Mouse (Mus musculus): ENCODE measurements at regions not wholly inside any gene's neighbourhood (a gene's known extent, or its start where the extent isn't known, plus 50 kb on each side); places are given as distances from the start of the nearest gene placed in this dataset.
"Not testable (repeated sequence)": the region's sequence is repeated elsewhere in the genome, so short reads cannot be mapped to it uniquely, and the experiment has no call there.

- ATAC-seq (ENCODE audit: low read depth) (no peak), DNase-seq (ENCODE audit: low spot score) (no peak)
- Histone ChIP-seq H3K9ac (ENCODE audit: low read depth, low read length) (no peak overlapping the region), H3K4me3 (ENCODE audit: low read depth, low read length) (no peak overlapping the region), H3K36me3 (ENCODE audit: control insufficient read depth, insufficient read depth, low read length) (no peaks in the 10 kb centered on the region), H3K4me1 (ENCODE audit: control insufficient read depth, insufficient read depth, low read length) (no peaks in the 10 kb centered on the region), H3K27me3 (replicated peaks; ENCODE audit: control insufficient read depth, insufficient read depth, low read length) (no peaks in the 10 kb centered on the region), H3K27ac (replicated peaks; ENCODE audit: low read depth, low read length) (no peak overlapping the region), H3K4me2 (ENCODE audit: low read depth, low read length) (no peak overlapping the region), H3K9me3 (ENCODE audit: control insufficient read depth, low read length) (no peaks in the 10 kb centered on the region)
- WGBS, result 50% methylated on average over 1 of the region's 1 CpGs
Observed at GRCm38 (mm10) chr9:78795801-78796200, 180.5 kb downstream of the Cd109 start.

- no peak overlapping the region for H3K4me3 ChIP-seq (ENCODE audit: low read depth, low read length)
- DNase-seq (ENCODE audit: low spot score) (no peak), ATAC-seq (ENCODE audit: low read depth) (no peak)
- no peak overlapping the region for H3K27ac ChIP-seq (replicated peaks; ENCODE audit: low read depth, low read length)
- H3K27me3 ChIP-seq (replicated peaks; ENCODE audit: control insufficient read depth, insufficient read depth, low read length), result no peaks in the 10 kb centered on the region
- H3K4me2 ChIP-seq (ENCODE audit: low read depth, low read length), result no peak overlapping the region
- no peaks in the 10 kb centered on the region for H3K36me3 ChIP-seq (ENCODE audit: control insufficient read depth, insufficient read depth, low read length)
- H3K9ac ChIP-seq (ENCODE audit: low read depth, low read length), result no peak overlapping the region
- no peaks in the 10 kb centered on the region for H3K9me3 ChIP-seq (ENCODE audit: control insufficient read depth, low read length)
- 65% methylated on average over 4 of the region's 4 CpGs for WGBS
- no peaks in the 10 kb centered on the region for H3K4me1 ChIP-seq (ENCODE audit: control insufficient read depth, insufficient read depth, low read length)
Observed at GRCm38 (mm10) chr9:78817221-78817620, 201.9 kb downstream of the Cd109 start.

DNA sequence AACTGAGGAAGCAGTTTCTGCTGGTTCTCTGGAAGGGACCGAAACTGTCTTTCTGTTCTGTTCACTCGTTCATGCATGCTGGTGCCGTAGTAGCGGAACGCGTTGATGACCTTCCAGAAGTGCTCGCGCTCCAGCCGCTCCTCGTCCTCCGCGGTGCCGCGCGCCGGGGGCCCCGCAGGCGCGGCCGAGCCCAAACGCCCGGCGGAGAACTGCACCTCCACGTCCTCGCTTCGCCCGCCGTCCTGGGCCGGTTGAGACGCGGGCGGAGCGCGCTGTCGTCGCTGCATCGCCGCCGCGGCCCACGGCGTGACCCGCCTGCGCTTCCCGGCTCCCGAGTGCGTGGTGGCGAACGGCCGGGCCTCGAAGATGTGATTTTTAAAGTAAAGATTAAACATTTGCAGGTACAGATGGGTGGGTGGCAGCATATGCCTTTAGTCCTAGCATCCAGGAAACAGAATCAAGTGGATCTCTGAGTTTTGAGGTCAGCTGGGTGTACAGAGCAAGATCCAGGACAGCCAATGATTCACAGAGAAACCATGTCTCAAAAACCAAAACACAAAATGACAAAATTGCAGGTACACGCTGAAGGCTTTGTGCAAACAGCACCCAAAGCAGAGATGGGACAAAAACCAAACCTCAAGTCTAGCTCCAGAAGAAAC is 206.3 kb downstream of the Cd109 start:
- not testable (repeated sequence) for DNase-seq (ENCODE audit: low spot score); H3K27ac ChIP-seq (replicated peaks; ENCODE audit: low read depth, low read length); H3K27me3 ChIP-seq (replicated peaks; ENCODE audit: control insufficient read depth, insufficient read depth, low read length); H3K9me3 ChIP-seq (ENCODE audit: control insufficient read depth, low read length); H3K4me1 ChIP-seq (ENCODE audit: control insufficient read depth, insufficient read depth, low read length); H3K36me3 ChIP-seq (ENCODE audit: control insufficient read depth, insufficient read depth, low read length)
- WGBS, result 14% methylated on average over 26 of the region's 52 CpGs
- Histone ChIP-seq H3K4me3 (ENCODE audit: low read depth, low read length) (peak overlapping the region; percentile 36), H3K9ac (ENCODE audit: low read depth, low read length) (peak overlapping the region; percentile 49), H3K4me2 (ENCODE audit: low read depth, low read length) (peak overlapping the region; percentile 59)
- ATAC-seq (ENCODE audit: low read depth), result peak; percentile 74

GRCm38 (mm10) chr9:78844969-78845683 is 229.8 kb downstream of the Cd109 start:
- Histone ChIP-seq H3K9ac (ENCODE audit: low read depth, low read length) (no peak overlapping the region), H3K9me3 (ENCODE audit: control insufficient read depth, low read length) (no peaks in the 10 kb centered on the region), H3K4me3 (ENCODE audit: low read depth, low read length) (no peak overlapping the region), H3K4me1 (ENCODE audit: control insufficient read depth, insufficient read depth, low read length) (peaks cover 9% of the 10 kb centered on the region), H3K27me3 (replicated peaks; ENCODE audit: control insufficient read depth, insufficient read depth, low read length) (no peaks in the 10 kb centered on the region), H3K27ac (replicated peaks; ENCODE audit: low read depth, low read length) (peak overlapping the region; percentile 61; the same call in 1 of the 2 replicates), H3K36me3 (ENCODE audit: control insufficient read depth, insufficient read depth, low read length) (no peaks in the 10 kb centered on the region), H3K4me2 (ENCODE audit: low read depth, low read length) (peak overlapping the region; percentile 15; the same call in 1 of the 2 replicates)
- ATAC-seq (ENCODE audit: low read depth) (peak; percentile 79; the same call in 1 of the 2 replicates), DNase-seq (ENCODE audit: low spot score) (peak; percentile 85)
- 38% methylated on average over 9 of the region's 9 CpGs for WGBS

DNA sequence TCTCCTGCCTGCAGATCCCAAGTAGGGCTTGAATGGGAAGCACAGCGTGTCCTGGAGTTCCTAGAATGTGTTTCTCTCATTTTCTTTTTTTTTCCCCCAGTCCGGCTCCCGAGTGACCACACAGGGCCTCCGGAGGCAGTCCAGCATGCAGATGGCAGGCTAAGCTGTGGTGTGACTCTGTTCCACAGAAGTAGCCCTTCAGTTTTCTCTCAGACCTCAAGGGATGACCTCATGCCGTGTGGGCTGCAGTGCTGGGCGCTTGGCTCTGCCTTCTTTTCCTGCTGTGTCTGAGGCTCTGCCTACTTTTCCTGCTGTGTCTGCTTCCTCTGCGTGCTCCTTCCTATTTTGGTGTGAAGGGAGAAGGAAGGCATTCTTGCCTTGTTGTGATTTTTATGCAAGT is 230.8 kb downstream of the Cd109 start:
- Histone ChIP-seq H3K27me3 (replicated peaks; ENCODE audit: control insufficient read depth, insufficient read depth, low read length) (no peaks in the 10 kb centered on the region), H3K27ac (replicated peaks; ENCODE audit: low read depth, low read length) (peak overlapping the region; percentile 61), H3K4me3 (ENCODE audit: low read depth, low read length) (no peak overlapping the region), H3K4me1 (ENCODE audit: control insufficient read depth, insufficient read depth, low read length) (peaks cover 9% of the 10 kb centered on the region), H3K9me3 (ENCODE audit: control insufficient read depth, low read length) (no peaks in the 10 kb centered on the region), H3K9ac (ENCODE audit: low read depth, low read length) (0 out of 2 replicates have a peak overlapping the region, but pooled peaks have one; percentile 25), H3K4me2 (ENCODE audit: low read depth, low read length) (0 out of 2 replicates have a peak overlapping the region, but pooled peaks have one; percentile 28), H3K36me3 (ENCODE audit: control insufficient read depth, insufficient read depth, low read length) (no peaks in the 10 kb centered on the region)
- WGBS, result 23% methylated on average over 7 of the region's 7 CpGs
- ATAC-seq (ENCODE audit: low read depth) (no peak), DNase-seq (ENCODE audit: low spot score) (no peak)

- DNase-seq (ENCODE audit: low spot score), result peak; percentile 27
Observed at GRCm38 (mm10) chr9:78847890-78848563, 232.7 kb downstream of the Cd109 start.

GRCm38 (mm10) chr9:78848564-78848893 is 233.2 kb downstream of the Cd109 start:
- not testable (repeated sequence) for H3K9ac ChIP-seq (ENCODE audit: low read depth, low read length); H3K27me3 ChIP-seq (replicated peaks; ENCODE audit: control insufficient read depth, insufficient read depth, low read length); H3K4me2 ChIP-seq (ENCODE audit: low read depth, low read length); H3K36me3 ChIP-seq (ENCODE audit: control insufficient read depth, insufficient read depth, low read length); H3K9me3 ChIP-seq (ENCODE audit: control insufficient read depth, low read length); DNase-seq (ENCODE audit: low spot score); H3K4me3 ChIP-seq (ENCODE audit: low read depth, low read length); H3K27ac ChIP-seq (replicated peaks; ENCODE audit: low read depth, low read length); H3K4me1 ChIP-seq (ENCODE audit: control insufficient read depth, insufficient read depth, low read length); ATAC-seq (ENCODE audit: low read depth)
- WGBS, result 33% methylated on average over 1 of the region's 1 CpGs

More at GRCm38 (mm10) chr9:78847890-78848563, 232.7 kb downstream of the Cd109 start:
- Histone ChIP-seq H3K27me3 (replicated peaks; ENCODE audit: control insufficient read depth, insufficient read depth, low read length) (no peaks in the 10 kb centered on the region), H3K4me3 (ENCODE audit: low read depth, low read length) (no peak overlapping the region), H3K36me3 (ENCODE audit: control insufficient read depth, insufficient read depth, low read length) (no peaks in the 10 kb centered on the region), H3K27ac (replicated peaks; ENCODE audit: low read depth, low read length) (no peak overlapping the region), H3K9ac (ENCODE audit: low read depth, low read length) (no peak overlapping the region), H3K4me2 (ENCODE audit: low read depth, low read length) (no peak overlapping the region), H3K9me3 (ENCODE audit: control insufficient read depth, low read length) (no peaks in the 10 kb centered on the region), H3K4me1 (ENCODE audit: control insufficient read depth, insufficient read depth, low read length) (peaks cover 9% of the 10 kb centered on the region)
- ATAC-seq (ENCODE audit: low read depth), result no peak
- WGBS, result 43% methylated on average over 9 of the region's 9 CpGs

- no peak overlapping the region for H3K4me3 ChIP-seq (ENCODE audit: low read depth, low read length)
- H3K4me2 ChIP-seq (ENCODE audit: low read depth, low read length), result no peak overlapping the region
- no peaks in the 10 kb centered on the region for H3K36me3 ChIP-seq (ENCODE audit: control insufficient read depth, insufficient read depth, low read length)
- H3K27me3 ChIP-seq (replicated peaks; ENCODE audit: control insufficient read depth, insufficient read depth, low read length), result no peaks in the 10 kb centered on the region
- 88% methylated on average over 1 of the region's 1 CpGs for WGBS
- no peaks in the 10 kb centered on the region for H3K4me1 ChIP-seq (ENCODE audit: control insufficient read depth, insufficient read depth, low read length)
- no peak overlapping the region for H3K27ac ChIP-seq (replicated peaks; ENCODE audit: low read depth, low read length)
- DNase-seq (ENCODE audit: low spot score) (no peak), ATAC-seq (ENCODE audit: low read depth) (no peak)
- H3K9me3 ChIP-seq (ENCODE audit: control insufficient read depth, low read length), result no peaks in the 10 kb centered on the region
- no peak overlapping the region for H3K9ac ChIP-seq (ENCODE audit: low read depth, low read length)
Observed at GRCm38 (mm10) chr9:78856981-78857380, 241.6 kb downstream of the Cd109 start.

All from embryonic facial prominence, embryonic 14.5 days (tissue).